Mouse (Mus musculus): ENCODE results near the gene Alpk1.

- TF ChIP-seq HCFC1 (IDR thresholded peaks at IDR 0.05; ENCODE audit: borderline replicate concordance, insufficient read depth, low read length), result no peak
- no peak for TF ChIP-seq ZNF384 (IDR thresholded peaks at IDR 0.05; ENCODE audit: low read depth, low read length)
These were observed 138.1 kb downstream of the Alpk1 start for GRCm38 (mm10) chr3:127642211-127642610.
